Mouse (Mus musculus) midbrain, embryonic 16.5 days (tissue): ENCODE data around the gene Psen2. TPM values are rescaled to one million over a fixed set of nuclear protein-coding genes. Genes with fewer than 3 reads are reported as not detected.

Experiments
- ATAC-seq: fragments of 200-750 bp; cut with Nextera tagmentation; 2 replicates; pipeline ENCODE4 v1.8.0; 2017; ENCODE audit warnings: moderate TSS enrichment
- H3K27ac ChIP-seq: fragments of 300-500 bp; sonication (generic); 2 replicates; pipeline ENCODE4 v1.5.1; 2014; ENCODE audit warnings: mild to moderate bottlenecking, low read length, mixed read lengths
- H3K27me3 ChIP-seq: fragments of 300-500 bp; sonication (generic); 2 replicates; pipeline ENCODE4 v1.6.1; 2014; ENCODE audit warnings: low read depth, low read length, mixed read lengths; ENCODE audit not compliant: control insufficient read depth, insufficient read depth
- H3K36me3 ChIP-seq: fragments of 300-500 bp; sonication (generic); 2 replicates; pipeline ENCODE4 v1.6.1; 2014; ENCODE audit warnings: mild to moderate bottlenecking, low read length, moderate library complexity, mixed read lengths; ENCODE audit not compliant: control insufficient read depth, insufficient read depth
- H3K4me1 ChIP-seq: fragments of 300-500 bp; sonication (generic); 2 replicates; pipeline ENCODE4 v1.6.1; 2014; ENCODE audit warnings: mild to moderate bottlenecking, low read length, mixed read lengths; ENCODE audit not compliant: control insufficient read depth, insufficient read depth
- H3K4me2 ChIP-seq: fragments of 300-500 bp; sonication (generic); 2 replicates; pipeline ENCODE4 v1.6.1; 2014; ENCODE audit warnings: mild to moderate bottlenecking, low read length, mixed read lengths
- H3K4me3 ChIP-seq: fragments of 300-500 bp; sonication (generic); 2 replicates; pipeline ENCODE4 v1.5.1; 2014; ENCODE audit warnings: low read depth, mild to moderate bottlenecking, low read length, moderate library complexity, mixed read lengths
- H3K9ac ChIP-seq: fragments of 300-500 bp; sonication (generic); 2 replicates; pipeline ENCODE4 v1.6.1; 2014; ENCODE audit warnings: low read depth, low read length, mixed read lengths
- H3K9me3 ChIP-seq: fragments of 300-500 bp; sonication (generic); replicated peaks from 2 replicates; pipeline ENCODE4 v1.6.1; 2014; ENCODE audit warnings: mild to moderate bottlenecking, low read length, mixed read lengths; ENCODE audit not compliant: control insufficient read depth, poor library complexity, severe bottlenecking
- WGBS: fragments of 180-500 bp; shearing (Covaris S2); extraction: QIAGEN DNeasy Blood & Tissue Kit; methylation state at CpG from one replicate; pipeline ENCODE4 v1.1.7; 2014; 5-methylcytosine and 5-hydroxymethylcytosine counted together
- polyA plus RNA-seq: library from polyadenylated mRNA; unstranded; fragments of >200 nt; fragmentation: Nextera tagmentation; extraction: Ambion mirVana; gene quantifications from 2 replicates; pipeline ENCODE4 v1.2.1, GENCODE M21; 2015

Psen2 gene
- polyA plus RNA-seq, 1 experiment from 2014 or later: 20.2 TPM

DNA sequence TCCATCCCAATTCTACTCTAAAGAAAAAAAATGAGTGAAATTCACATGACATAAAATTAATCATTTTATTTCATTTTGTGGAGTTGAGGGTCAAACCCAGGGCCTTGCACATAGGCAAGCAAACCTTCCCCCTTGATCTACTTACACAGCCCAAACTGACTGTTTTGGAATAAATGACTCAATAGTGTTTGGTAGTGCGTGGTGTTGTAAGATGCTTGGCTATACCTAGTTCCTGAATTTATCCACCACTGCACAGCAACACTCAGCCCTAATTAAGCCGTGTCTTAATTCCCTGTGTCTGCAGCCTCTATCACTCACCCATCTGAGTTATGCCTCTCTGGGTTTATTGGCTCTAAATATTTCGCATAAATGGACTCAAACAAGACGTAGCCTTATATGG lies 37.1 kb upstream of the Psen2 start:
- Histone ChIP-seq H3K4me1 (no peaks in the 10 kb centered on the region), H3K4me2 (no peak overlapping the region), H3K4me3 (no peak overlapping the region), H3K9ac (no peak overlapping the region), H3K9me3 (no peaks in the 10 kb centered on the region), H3K27me3 (no peaks in the 10 kb centered on the region), H3K36me3 (no peaks in the 10 kb centered on the region), H3K27ac (no peak overlapping the region)
- WGBS: 89% methylated on average over 4 of the region's 4 CpGs
- no peak for ATAC-seq

DNA sequence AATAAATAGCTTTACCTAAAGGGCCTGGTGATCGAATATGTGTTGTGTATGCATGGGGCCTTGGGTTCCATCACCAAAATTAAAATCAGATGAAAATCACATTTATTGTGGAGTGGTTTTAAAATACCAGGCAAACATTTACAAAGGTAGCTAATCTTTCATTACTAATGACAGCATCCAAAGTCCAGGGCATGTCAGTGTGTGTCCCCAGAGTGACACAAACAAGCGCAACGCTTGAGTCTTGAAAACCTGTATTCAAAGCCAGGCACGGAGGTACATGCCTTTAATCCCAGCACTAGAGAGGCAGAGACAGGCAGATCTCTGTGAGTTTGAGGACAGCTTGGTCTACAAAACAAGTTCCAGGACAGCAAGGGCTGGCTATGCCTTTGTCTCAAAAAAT lies 36.5 kb upstream of the Psen2 start:
- no peaks in the 10 kb centered on the region for H3K27me3 ChIP-seq
- no peak overlapping the region for H3K27ac ChIP-seq
- no peak for ATAC-seq
- no peak overlapping the region for H3K4me3 ChIP-seq
- H3K9ac ChIP-seq: no peak overlapping the region
- no peak overlapping the region for H3K4me2 ChIP-seq
- H3K36me3 ChIP-seq: no peaks in the 10 kb centered on the region
- H3K9me3 ChIP-seq: no peaks in the 10 kb centered on the region
- H3K4me1 ChIP-seq: no peaks in the 10 kb centered on the region
- WGBS: 96% methylated on average over 4 of the region's 4 CpGs

DNA sequence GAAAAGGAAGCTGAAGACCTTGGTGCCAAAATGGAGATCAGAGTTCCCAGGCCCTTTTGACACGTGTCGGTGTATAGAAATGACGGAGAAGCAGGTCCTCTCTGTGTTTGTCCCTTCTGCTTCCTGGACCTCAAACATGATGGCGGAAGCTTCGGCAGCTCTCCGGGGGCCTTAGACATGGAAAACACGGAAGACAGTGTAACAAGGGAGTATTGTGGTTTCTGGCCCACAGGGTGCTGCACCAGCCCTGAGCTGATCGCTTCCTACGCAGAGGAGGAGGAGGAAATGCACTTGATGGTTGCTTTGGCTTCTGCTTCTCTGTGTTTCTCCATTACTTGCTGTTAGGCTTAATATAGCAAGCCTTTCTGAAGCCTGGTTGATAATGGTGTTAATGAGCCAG lies 32.9 kb upstream of the Psen2 start:
- Histone ChIP-seq H3K36me3 (no peaks in the 10 kb centered on the region), H3K4me1 (no peaks in the 10 kb centered on the region), H3K4me3 (no peak overlapping the region), H3K9ac (no peak overlapping the region), H3K27ac (no peak overlapping the region), H3K27me3 (no peaks in the 10 kb centered on the region), H3K9me3 (no peaks in the 10 kb centered on the region), H3K4me2 (no peak overlapping the region)
- 87% methylated on average over 9 of the region's 9 CpGs for whole genome bisulfite sequencing
- ATAC-seq: no peak

DNA sequence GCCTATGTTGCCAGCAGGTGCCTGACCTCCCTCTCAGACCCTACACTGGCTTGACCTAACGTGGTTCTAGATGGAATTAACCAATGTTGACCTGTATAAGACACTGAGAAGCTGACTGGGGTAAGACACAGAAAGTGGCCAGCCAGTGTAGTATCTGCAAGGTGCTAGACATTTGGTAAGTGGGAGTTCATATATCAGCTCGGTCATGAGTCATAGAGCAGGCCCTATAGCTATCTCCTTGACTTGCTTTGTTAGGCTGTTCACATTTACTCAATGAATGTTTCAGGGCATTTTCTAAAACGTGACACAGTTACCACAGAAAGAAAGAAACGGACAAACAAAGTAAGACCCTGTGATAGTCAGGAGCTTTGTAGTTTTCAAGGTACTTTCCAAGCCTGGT lies 27.1 kb upstream of the Psen2 start:
- Histone ChIP-seq H3K4me1 (no peaks in the 10 kb centered on the region), H3K9ac (no peak overlapping the region), H3K27ac (no peak overlapping the region), H3K4me3 (no peak overlapping the region), H3K4me2 (no peak overlapping the region), H3K9me3 (no peaks in the 10 kb centered on the region), H3K27me3 (no peaks in the 10 kb centered on the region; the same call in 1 of the 2 replicates), H3K36me3 (no peaks in the 10 kb centered on the region)
- ATAC-seq: no peak
- 84% methylated on average over 4 of the region's 4 CpGs for WGBS

- Histone ChIP-seq H3K4me1 (no peaks in the 10 kb centered on the region), H3K27ac (no peak overlapping the region), H3K27me3 (no peaks in the 10 kb centered on the region; the same call in 1 of the 2 replicates), H3K36me3 (no peaks in the 10 kb centered on the region), H3K4me3 (no peak overlapping the region), H3K9ac (no peak overlapping the region), H3K9me3 (no peaks in the 10 kb centered on the region), H3K4me2 (no peak overlapping the region)
- ATAC-seq: no peak
- WGBS: 82% methylated on average over 5 of the region's 5 CpGs
Measured at GRCm38 (mm10) chr1:180289788-180290187, 26.6 kb upstream of the Psen2 start.

DNA sequence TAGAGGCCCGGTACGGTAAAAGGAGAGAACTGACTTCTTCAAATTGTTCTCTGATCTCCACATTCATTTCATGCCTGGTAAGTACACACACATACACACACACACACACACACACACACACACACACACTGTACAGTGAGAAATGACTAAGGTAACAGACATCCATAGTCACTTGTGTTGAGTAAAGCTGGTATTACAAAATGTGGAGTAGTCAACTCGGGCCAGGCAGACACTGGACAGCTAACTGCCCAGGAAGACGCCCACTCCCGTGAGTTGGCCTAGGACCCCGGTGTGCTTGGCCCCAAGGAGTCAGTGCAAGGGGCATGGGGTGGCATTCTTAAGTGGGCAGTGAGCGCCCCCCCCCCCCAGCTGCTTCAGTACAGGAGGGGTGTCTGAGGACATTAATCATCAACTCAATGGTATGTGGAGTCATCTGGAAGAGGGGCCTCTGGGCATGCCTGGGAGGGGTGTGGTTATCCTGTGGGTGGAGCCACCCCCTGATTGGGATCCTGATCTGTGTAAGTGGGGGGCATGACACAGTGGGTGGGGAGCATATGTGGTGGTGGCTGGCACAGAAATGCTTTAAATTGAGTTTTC lies 25.7 kb upstream of the Psen2 start:
- WGBS: 90% methylated on average over 7 of the region's 7 CpGs
- Histone ChIP-seq H3K27me3 (no peaks in the 10 kb centered on the region; the same call in 1 of the 2 replicates), H3K36me3 (no peaks in the 10 kb centered on the region), H3K9ac (no peak overlapping the region), H3K4me2 (no peak overlapping the region), H3K9me3 (no peaks in the 10 kb centered on the region), H3K4me1 (peaks cover 4% of the 10 kb centered on the region), H3K4me3 (no peak overlapping the region), H3K27ac (no peak overlapping the region)
- no peak for ATAC-seq

DNA sequence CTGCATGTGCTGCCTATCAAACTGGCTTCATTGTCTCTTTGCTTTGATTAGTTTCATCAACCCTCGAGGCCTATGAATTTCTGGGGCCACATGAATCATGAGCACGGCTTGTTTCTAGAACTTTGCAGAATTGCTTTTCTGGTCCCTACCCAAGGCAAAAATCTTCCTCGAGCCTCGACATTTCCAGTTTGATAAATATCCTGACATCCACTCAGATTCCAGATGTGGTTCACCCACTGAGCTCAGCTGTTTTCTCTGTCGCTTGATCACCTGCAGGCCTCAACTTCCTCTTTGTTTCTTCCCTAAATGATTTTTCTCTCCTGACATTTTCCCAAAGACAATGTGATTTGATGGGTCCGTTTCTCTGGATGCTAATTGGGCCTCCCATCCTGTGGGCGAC lies 25.0 kb upstream of the Psen2 start:
- Histone ChIP-seq H3K4me2 (no peak overlapping the region), H3K36me3 (no peaks in the 10 kb centered on the region), H3K27me3 (no peaks in the 10 kb centered on the region; the same call in 1 of the 2 replicates), H3K27ac (no peak overlapping the region), H3K9ac (no peak overlapping the region), H3K4me1 (peaks cover 7% of the 10 kb centered on the region), H3K9me3 (no peaks in the 10 kb centered on the region), H3K4me3 (no peak overlapping the region)
- 85% methylated on average over 7 of the region's 7 CpGs for WGBS
- ATAC-seq: no peak

GRCm38 (mm10) chr1:180286081-180286831 lies 23.0 kb upstream of the Psen2 start:
- Histone ChIP-seq H3K27ac (no peak overlapping the region), H3K4me1 (peaks cover 7% of the 10 kb centered on the region), H3K9ac (no peak overlapping the region), H3K27me3 (no peaks in the 10 kb centered on the region; the same call in 1 of the 2 replicates), H3K36me3 (no peaks in the 10 kb centered on the region), H3K4me2 (no peak overlapping the region), H3K9me3 (no peaks in the 10 kb centered on the region), H3K4me3 (no peak overlapping the region)
- 70% methylated on average over 15 of the region's 15 CpGs for WGBS
- no peak for ATAC-seq
